Mouse (Mus musculus): ENCODE results near the gene Cinp.

Cinp gene

GRCm38 (mm10) chr12:110889036-110890020 is at the start of gene Cinp, which contains the start of gene Tecpr2:
TSS of gene Cinp (minus strand) at chr12:110889145.
TSS of gene Tecpr2 (plus strand) at chr12:110889264.
- DNase-seq (ENCODE audit: low spot score): peak; percentile 83

- no peak for DNase-seq (ENCODE audit: low spot score)
These were observed 48.6 kb upstream of the Cinp start for GRCm38 (mm10) chr12:110937496-110937895.

GRCm38 (mm10) chr12:110935983-110936620 is 47.2 kb upstream of the Cinp start:
- DNase-seq (ENCODE audit: low spot score): peak; percentile 48

GRCm38 (mm10) chr12:110932820-110933219 is 43.9 kb upstream of the Cinp start:
- no peak for DNase-seq (ENCODE audit: low spot score)

GRCm38 (mm10) chr12:110921572-110921971 is 32.6 kb upstream of the Cinp start:
- no peak for DNase-seq (ENCODE audit: low spot score)

GRCm38 (mm10) chr12:110920254-110920653 is 31.3 kb upstream of the Cinp start:
- DNase-seq (ENCODE audit: low spot score): no peak

GRCm38 (mm10) chr12:110915761-110916160 is 26.8 kb upstream of the Cinp start:
- no peak for DNase-seq (ENCODE audit: low spot score)

GRCm38 (mm10) chr12:110909962-110910361 is 21.0 kb upstream of the Cinp start:
- DNase-seq (ENCODE audit: low spot score): no peak

- DNase-seq (ENCODE audit: low spot score): no peak
These were observed 18.9 kb upstream of the Cinp start for GRCm38 (mm10) chr12:110907845-110908244.

- no peak for DNase-seq (ENCODE audit: low spot score)
These were observed 14.6 kb upstream of the Cinp start for GRCm38 (mm10) chr12:110903536-110903935.

- DNase-seq (ENCODE audit: low spot score): no peak
These were observed 13.2 kb upstream of the Cinp start for GRCm38 (mm10) chr12:110902106-110902505.

GRCm38 (mm10) chr12:110891887-110892286 is 2.9 kb upstream of the Cinp start:
- DNase-seq (ENCODE audit: low spot score): no peak

- no peak for DNase-seq (ENCODE audit: low spot score)
These were observed 339 bp downstream of the Cinp start for GRCm38 (mm10) chr12:110888606-110889005.

- no peak for DNase-seq (ENCODE audit: low spot score)
These were observed 839 bp downstream of the Cinp start for GRCm38 (mm10) chr12:110888106-110888505.

- no peak for DNase-seq (ENCODE audit: low spot score)
These were observed 3.7 kb downstream of the Cinp start for GRCm38 (mm10) chr12:110885251-110885650.

- DNase-seq (ENCODE audit: low spot score): no peak
These were observed 6.7 kb downstream of the Cinp start for GRCm38 (mm10) chr12:110882291-110882690.

- no peak for DNase-seq (ENCODE audit: low spot score)
These were observed 13.6 kb downstream of the Cinp start for GRCm38 (mm10) chr12:110875351-110875750.

GRCm38 (mm10) chr12:110871247-110871646 is 17.7 kb downstream of the Cinp start:
- DNase-seq (ENCODE audit: low spot score): no peak

- DNase-seq (ENCODE audit: low spot score): no peak
These were observed 18.8 kb downstream of the Cinp start for GRCm38 (mm10) chr12:110870107-110870506.

- no peak for DNase-seq (ENCODE audit: low spot score)
These were observed 23.0 kb downstream of the Cinp start for GRCm38 (mm10) chr12:110865989-110866388.

- DNase-seq (ENCODE audit: low spot score): no peak
These were observed 23.4 kb downstream of the Cinp start for GRCm38 (mm10) chr12:110865571-110865970.

- no peak for DNase-seq (ENCODE audit: low spot score)
These were observed 24.9 kb downstream of the Cinp start for GRCm38 (mm10) chr12:110864008-110864407.

- DNase-seq (ENCODE audit: low spot score): no peak
These were observed 27.7 kb downstream of the Cinp start for GRCm38 (mm10) chr12:110861256-110861655.
